Mouse (Mus musculus) lung, embryonic 15.5 days (tissue): ENCODE results near the gene Anpep. TPM values are rescaled to one million over a fixed set of nuclear protein-coding genes. Genes with fewer than 3 reads are reported as not detected.

Experiments used
- ATAC-seq: fragments of 200-750 bp; cut with Nextera tagmentation; 2 replicates; pipeline ENCODE4 v1.8.0; 2017; ENCODE audit warnings: moderate number of reproducible peaks, borderline replicate concordance; ENCODE audit not compliant: low FRiP score, low TSS enrichment; ENCODE audit errors: extremely low read depth
- H3K27ac ChIP-seq: fragments of 300-500 bp; sonication (generic); 2 replicates; pipeline ENCODE4 v1.5.1; 2015; ENCODE audit warnings: moderate library complexity, mild to moderate bottlenecking, inconsistent platforms
- H3K27me3 ChIP-seq: fragments of 300-500 bp; sonication (generic); 2 replicates; pipeline ENCODE4 v1.6.1; 2015; ENCODE audit warnings: inconsistent platforms
- H3K36me3 ChIP-seq: fragments of 300-500 bp; sonication (generic); 2 replicates; pipeline ENCODE4 v1.6.1; 2015; ENCODE audit warnings: inconsistent platforms
- H3K4me1 ChIP-seq: fragments of 300-500 bp; sonication (generic); 2 replicates; pipeline ENCODE4 v1.6.1; 2015; ENCODE audit warnings: inconsistent platforms
- H3K4me2 ChIP-seq: fragments of 300-500 bp; sonication (generic); 2 replicates; pipeline ENCODE4 v1.6.1; 2015; ENCODE audit warnings: inconsistent platforms, mild to moderate bottlenecking, moderate library complexity
- H3K4me3 ChIP-seq: fragments of 300-500 bp; sonication (generic); 2 replicates; pipeline ENCODE4 v1.5.1; 2015; ENCODE audit warnings: mild to moderate bottlenecking, inconsistent platforms
- H3K9ac ChIP-seq: fragments of 300-500 bp; sonication (generic); 2 replicates; pipeline ENCODE4 v1.6.1; 2015; ENCODE audit warnings: inconsistent platforms
- H3K9me3 ChIP-seq: fragments of 300-500 bp; sonication (generic); 2 replicates; pipeline ENCODE4 v1.6.1; 2016; ENCODE audit warnings: inconsistent platforms
- WGBS: fragments of 180-500 bp; shearing (Covaris S2); methylation state at CpG from one replicate; pipeline ENCODE4 v1.1.7; 2015; 5-methylcytosine and 5-hydroxymethylcytosine counted together
- polyA plus RNA-seq: library from polyadenylated mRNA; unstranded; fragments of >200 nt; fragmentation: Nextera tagmentation; extraction: Ambion mirVana; gene quantifications from 2 replicates; pipeline ENCODE4 v1.2.1, GENCODE M21; 2015

Gene Anpep
- polyA plus RNA-seq, 1 experiment from 2014 or later, result 5.4 TPM

DNA sequence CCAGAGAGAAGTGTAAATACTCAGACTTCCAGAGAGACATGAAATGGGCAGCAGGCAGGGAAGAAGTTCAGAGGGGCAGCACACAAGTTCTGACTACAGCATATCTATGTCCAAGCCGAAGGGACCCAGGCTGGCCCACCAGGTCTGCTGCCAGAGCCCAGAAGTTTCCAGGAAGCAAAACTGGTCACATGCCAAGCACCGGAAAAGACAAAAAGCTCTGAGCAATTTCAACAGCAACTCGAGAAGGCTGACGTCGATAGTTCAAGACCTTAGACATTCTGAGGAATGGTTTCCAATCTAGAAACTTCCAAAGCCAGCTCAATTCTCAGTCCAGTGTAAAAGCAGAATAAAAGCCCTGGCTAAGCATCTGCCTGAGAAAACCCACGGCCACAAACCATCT is 29.3 kb downstream of the Anpep start:
- Histone ChIP-seq H3K27me3 (no peaks in the 10 kb centered on the region), H3K36me3 (no peaks in the 10 kb centered on the region), H3K9me3 (no peaks in the 10 kb centered on the region), H3K4me2 (no peak overlapping the region), H3K4me1 (peaks cover 9% of the 10 kb centered on the region; the same call in 1 of the 2 replicates), H3K27ac (peak overlapping the region; percentile 20), H3K9ac (no peak overlapping the region), H3K4me3 (no peak overlapping the region)
- 32% methylated on average over 6 of the region's 6 CpGs for WGBS
- ATAC-seq, result no peak

DNA sequence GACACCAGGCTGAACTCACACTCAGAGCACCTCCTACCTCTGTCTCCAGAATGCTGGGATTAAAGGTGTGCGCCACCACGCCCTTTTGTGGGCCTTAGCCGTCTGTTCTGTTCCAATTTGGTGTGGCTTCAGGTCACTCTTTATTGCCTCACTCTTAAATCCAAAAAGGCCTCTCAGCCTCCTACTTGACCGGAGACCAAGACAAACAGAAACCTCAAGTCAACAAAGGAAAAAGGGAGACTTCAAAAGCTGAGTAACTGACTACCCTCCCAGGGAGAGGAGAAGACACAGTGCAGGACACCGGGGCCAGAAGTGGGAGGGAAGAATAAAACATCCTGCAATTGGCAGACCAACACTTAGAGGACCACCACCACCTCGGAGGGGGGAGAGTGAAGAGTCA is 29.7 kb downstream of the Anpep start:
- Histone ChIP-seq H3K27ac (peak overlapping the region; percentile 20), H3K9ac (no peak overlapping the region), H3K9me3 (no peaks in the 10 kb centered on the region), H3K4me2 (no peak overlapping the region), H3K4me1 (peaks cover 9% of the 10 kb centered on the region; the same call in 1 of the 2 replicates), H3K4me3 (no peak overlapping the region), H3K27me3 (no peaks in the 10 kb centered on the region), H3K36me3 (no peaks in the 10 kb centered on the region)
- ATAC-seq, result no peak
- WGBS, result 41% methylated on average over 6 of the region's 6 CpGs

GRCm38 (mm10) chr7:79828341-79828740 is 32.5 kb downstream of the Anpep start:
- H3K4me3 ChIP-seq, result no peak overlapping the region
- H3K9ac ChIP-seq, result no peak overlapping the region
- WGBS, result 68% methylated on average over 3 of the region's 3 CpGs
- no peak for ATAC-seq
- no peak overlapping the region for H3K27ac ChIP-seq
- no peaks in the 10 kb centered on the region for H3K36me3 ChIP-seq
- no peaks in the 10 kb centered on the region for H3K9me3 ChIP-seq
- no peak overlapping the region for H3K4me2 ChIP-seq
- no peaks in the 10 kb centered on the region for H3K27me3 ChIP-seq
- peaks cover 9% of the 10 kb centered on the region; the same call in 1 of the 2 replicates for H3K4me1 ChIP-seq

DNA sequence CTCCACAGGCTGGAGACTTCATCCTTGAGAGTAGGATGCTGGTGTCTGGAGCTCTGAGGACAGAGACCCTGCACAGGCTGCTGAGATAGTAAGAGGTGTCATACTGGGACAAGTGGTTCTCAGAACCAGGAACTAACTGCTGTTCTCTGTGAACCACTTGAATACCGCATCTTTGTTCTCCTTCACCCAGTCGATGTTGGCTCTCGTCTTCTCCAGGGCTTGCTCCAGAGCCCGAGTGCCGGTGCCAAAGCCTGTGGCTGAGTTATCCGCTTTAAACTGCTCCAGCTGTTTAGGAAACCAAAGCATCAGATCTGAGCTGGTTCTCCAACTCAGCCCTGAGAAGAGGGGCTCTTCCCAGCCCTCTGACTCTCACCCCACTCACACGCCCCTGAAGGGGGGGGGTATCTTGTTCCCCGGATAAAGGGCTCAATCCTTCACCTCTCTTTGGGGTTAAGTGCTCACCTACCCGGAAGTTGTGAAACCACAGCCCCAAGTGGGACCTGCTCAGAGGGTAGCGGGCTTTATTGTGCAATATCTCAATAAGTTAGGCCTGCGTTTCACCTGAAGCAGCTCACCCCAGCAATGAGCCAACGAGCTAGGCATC is 38.7 kb downstream of the Anpep start:
- ATAC-seq, result no peak
- H3K4me1 ChIP-seq, result 0 out of 2 replicates have a peak, but pooled peaks cover 8% of the 10 kb centered on the region
- no peak overlapping the region for H3K4me3 ChIP-seq
- H3K27me3 ChIP-seq, result no peaks in the 10 kb centered on the region; the same call in 1 of the 2 replicates
- H3K9ac ChIP-seq, result no peak overlapping the region
- no peak overlapping the region for H3K4me2 ChIP-seq
- no peaks in the 10 kb centered on the region for H3K36me3 ChIP-seq
- no peaks in the 10 kb centered on the region for H3K9me3 ChIP-seq
- WGBS, result 61% methylated on average over 12 of the region's 12 CpGs
- H3K27ac ChIP-seq, result no peak overlapping the region

GRCm38 (mm10) chr7:79819996-79820395 is 40.9 kb downstream of the Anpep start:
- Histone ChIP-seq H3K4me2 (no peak overlapping the region), H3K9me3 (no peaks in the 10 kb centered on the region), H3K36me3 (no peaks in the 10 kb centered on the region), H3K9ac (no peak overlapping the region), H3K4me3 (no peak overlapping the region), H3K27me3 (no peaks in the 10 kb centered on the region; the same call in 1 of the 2 replicates), H3K27ac (no peak overlapping the region), H3K4me1 (0 out of 2 replicates have a peak, but pooled peaks cover 8% of the 10 kb centered on the region)
- WGBS, result 49% methylated on average over 11 of the region's 11 CpGs
- no peak for ATAC-seq

- H3K27ac ChIP-seq, result no peak overlapping the region
- H3K36me3 ChIP-seq, result no peaks in the 10 kb centered on the region
- 15% methylated on average over 4 of the region's 4 CpGs for whole genome bisulfite sequencing
- no peak overlapping the region for H3K4me3 ChIP-seq
- H3K4me1 ChIP-seq, result 0 out of 2 replicates have a peak, but pooled peaks cover 8% of the 10 kb centered on the region
- no peaks in the 10 kb centered on the region; the same call in 1 of the 2 replicates for H3K27me3 ChIP-seq
- H3K9ac ChIP-seq, result no peak overlapping the region
- ATAC-seq, result no peak
- no peaks in the 10 kb centered on the region for H3K9me3 ChIP-seq
- H3K4me2 ChIP-seq, result no peak overlapping the region
These were observed 41.3 kb downstream of the Anpep start for GRCm38 (mm10) chr7:79819515-79819914.

DNA sequence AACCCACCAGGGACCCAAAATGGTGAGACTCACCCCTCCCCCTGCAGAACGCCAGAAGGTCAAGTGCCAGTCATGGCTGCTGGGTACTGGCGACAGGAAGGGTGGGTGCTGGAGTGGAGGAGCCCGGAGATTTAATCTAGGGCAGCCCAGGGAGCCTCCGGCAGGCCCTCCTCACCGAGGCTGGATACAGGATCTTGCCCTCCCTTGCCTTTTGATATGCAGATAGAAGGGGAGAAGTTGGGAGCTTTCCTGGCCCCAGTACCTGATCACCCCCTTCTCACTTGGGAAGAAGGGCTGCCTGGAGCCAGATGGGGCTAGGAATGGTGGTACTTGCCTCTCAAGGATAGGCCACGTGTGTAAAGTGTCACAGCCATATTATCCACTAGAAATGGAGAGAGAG is 42.5 kb downstream of the Anpep start:
- no peak overlapping the region for H3K4me2 ChIP-seq
- no peaks in the 10 kb centered on the region; the same call in 1 of the 2 replicates for H3K27me3 ChIP-seq
- 11% methylated on average over 6 of the region's 6 CpGs for WGBS
- no peak overlapping the region for H3K9ac ChIP-seq
- no peaks in the 10 kb centered on the region for H3K9me3 ChIP-seq
- H3K4me1 ChIP-seq, result 0 out of 2 replicates have a peak, but pooled peaks cover 8% of the 10 kb centered on the region
- no peak overlapping the region for H3K27ac ChIP-seq
- no peak overlapping the region for H3K4me3 ChIP-seq
- no peaks in the 10 kb centered on the region for H3K36me3 ChIP-seq
- ATAC-seq, result no peak

DNA sequence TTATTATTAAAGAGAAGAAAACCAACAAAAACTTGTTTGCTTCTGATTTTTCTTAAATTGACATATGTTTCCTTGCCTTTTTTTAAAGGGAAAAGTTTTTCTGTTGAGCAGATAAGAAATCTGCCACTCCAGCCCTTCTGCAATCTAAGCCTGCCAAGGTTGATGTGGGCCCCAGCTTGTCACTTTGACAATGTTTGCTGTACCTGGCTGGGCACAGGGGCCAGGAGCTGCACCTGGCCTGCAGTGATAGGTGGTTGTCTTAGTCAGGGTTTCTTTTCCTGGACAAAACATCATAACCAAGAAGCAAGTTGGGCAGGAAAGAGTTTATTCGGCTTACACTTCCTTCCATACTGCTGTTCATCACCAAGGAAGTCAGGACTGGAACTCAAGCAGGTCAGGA is 47.5 kb downstream of the Anpep start:
- Histone ChIP-seq H3K9me3 (no peaks in the 10 kb centered on the region), H3K9ac (no peak overlapping the region), H3K4me1 (peaks cover 9% of the 10 kb centered on the region), H3K36me3 (no peaks in the 10 kb centered on the region), H3K27ac (no peak overlapping the region), H3K27me3 (peaks cover 34% of the 10 kb centered on the region), H3K4me3 (no peak overlapping the region), H3K4me2 (no peak overlapping the region)
- 56% methylated on average over 1 of the region's 1 CpGs for WGBS
- ATAC-seq, result no peak

DNA sequence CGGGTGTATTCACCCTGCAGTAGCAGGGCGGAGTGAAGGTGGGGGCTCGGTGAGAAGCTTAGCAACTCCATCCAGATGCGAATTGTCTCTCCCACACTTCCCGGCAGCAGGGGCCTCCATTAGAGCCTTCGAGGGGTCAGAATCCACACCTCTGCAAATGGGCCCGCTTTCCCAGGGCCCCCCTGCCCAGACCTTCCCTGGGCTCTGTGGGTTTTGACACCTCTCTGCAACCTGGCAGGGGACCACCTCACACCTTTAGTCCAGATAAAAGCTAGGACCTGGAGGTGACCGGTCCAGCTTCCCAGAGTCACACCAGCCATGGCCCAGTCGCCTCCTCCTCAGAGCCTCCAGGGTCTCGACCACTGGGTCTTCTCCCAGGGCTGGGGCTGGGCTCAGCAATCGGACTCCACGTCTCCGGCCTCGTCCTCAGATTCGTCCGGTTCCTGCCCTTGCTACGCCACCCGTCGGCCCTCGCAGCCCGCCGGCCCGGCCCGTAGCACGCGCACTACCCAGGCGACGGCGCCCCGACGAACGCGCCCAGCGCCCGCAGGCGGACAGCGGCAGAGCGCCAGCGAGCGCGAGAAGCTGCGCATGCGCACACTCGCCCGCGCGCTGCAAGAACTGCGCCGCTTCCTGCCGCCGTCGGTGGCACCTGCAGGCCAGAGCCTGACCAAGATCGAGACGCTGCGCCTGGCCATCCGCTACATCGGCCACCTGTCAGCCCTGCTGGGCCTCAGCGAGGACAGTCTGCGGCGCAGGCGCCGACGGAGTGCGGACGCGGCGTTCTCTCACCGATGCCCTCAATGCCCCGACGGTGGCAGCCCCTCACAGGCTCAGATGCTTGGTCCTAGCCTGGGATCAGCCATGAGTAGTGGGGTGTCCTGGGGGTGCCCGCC is 50.0 kb downstream of the Anpep start, which contains the start of gene Mesp2:
Gene Mesp2, plus strand, starts transcription at position 117 of the 896 bp plus-strand sequence.
- Histone ChIP-seq H3K27me3 (peaks cover 34% of the 10 kb centered on the region), H3K36me3 (no peaks in the 10 kb centered on the region), H3K9me3 (no peaks in the 10 kb centered on the region), H3K4me1 (peaks cover 9% of the 10 kb centered on the region), H3K4me3 (peak within 1 kb of the TSS; percentile 27), H3K4me2 (peak within 1 kb of the TSS; percentile 64), H3K9ac (peak within 1 kb of the TSS; percentile 21; the same call in 1 of the 2 replicates), H3K27ac (no peak within 1 kb of the TSS)
- peak; percentile 55; the same call in 1 of the 2 replicates for ATAC-seq
- 8% methylated on average over 71 of the region's 71 CpGs for WGBS

DNA sequence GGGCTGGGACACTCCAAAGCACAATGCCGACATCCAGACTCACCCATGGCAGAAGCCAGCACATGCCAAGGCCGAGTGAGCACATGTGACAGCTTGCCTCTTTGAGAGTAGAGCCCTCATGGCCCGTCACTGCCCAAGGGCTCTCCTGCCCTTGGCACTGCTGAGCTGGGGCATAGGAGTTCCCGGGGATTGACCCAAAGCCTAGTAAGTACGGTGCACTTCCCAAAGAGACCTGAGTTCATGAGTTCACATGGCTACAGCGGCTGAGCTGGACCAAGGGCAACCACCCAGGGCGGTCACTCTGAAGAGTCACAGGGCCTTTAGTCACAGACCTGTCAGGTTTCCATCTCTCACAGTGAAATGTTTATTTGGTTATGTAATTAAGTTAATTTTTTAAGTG is 52.3 kb downstream of the Anpep start:
- no peak overlapping the region for H3K4me2 ChIP-seq
- no peaks in the 10 kb centered on the region for H3K36me3 ChIP-seq
- ATAC-seq, result no peak
- no peak overlapping the region for H3K27ac ChIP-seq
- peaks cover 15% of the 10 kb centered on the region for H3K4me1 ChIP-seq
- H3K27me3 ChIP-seq, result peaks cover 34% of the 10 kb centered on the region
- no peak overlapping the region for H3K9ac ChIP-seq
- H3K4me3 ChIP-seq, result no peak overlapping the region
- 71% methylated on average over 7 of the region's 7 CpGs for WGBS
- H3K9me3 ChIP-seq, result no peaks in the 10 kb centered on the region

DNA sequence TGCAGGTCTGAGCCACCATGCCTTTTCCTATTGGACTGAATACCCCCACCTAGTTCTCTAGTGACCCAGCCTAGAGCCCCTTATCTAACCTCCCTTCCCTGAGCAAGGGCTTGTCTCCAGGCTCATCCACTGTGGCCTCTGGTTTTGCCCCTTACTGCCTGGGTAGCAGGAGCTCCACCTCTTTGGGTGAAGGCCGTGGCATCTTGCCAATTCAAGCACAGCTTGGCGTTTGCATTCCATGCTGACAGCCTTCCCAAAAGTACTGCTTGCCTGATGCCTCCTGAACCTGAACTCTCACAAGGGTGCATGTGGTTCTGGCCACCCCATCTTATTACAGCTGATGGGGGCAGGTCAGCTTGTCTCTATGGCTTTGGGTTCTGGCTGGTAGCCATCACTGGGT is 57.0 kb downstream of the Anpep start:
- peaks cover 6% of the 10 kb centered on the region; the same call in 1 of the 2 replicates for H3K4me1 ChIP-seq
- ATAC-seq, result no peak
- 22% methylated on average over 2 of the region's 2 CpGs for WGBS
- no peaks in the 10 kb centered on the region for H3K9me3 ChIP-seq
- H3K36me3 ChIP-seq, result no peaks in the 10 kb centered on the region
- no peak overlapping the region for H3K9ac ChIP-seq
- no peak overlapping the region for H3K27ac ChIP-seq
- H3K4me3 ChIP-seq, result no peak overlapping the region
- H3K4me2 ChIP-seq, result no peak overlapping the region
- H3K27me3 ChIP-seq, result no peaks in the 10 kb centered on the region; the same call in 1 of the 2 replicates

GRCm38 (mm10) chr7:79802037-79802436 is 58.8 kb downstream of the Anpep start:
- H3K4me1 ChIP-seq, result peaks cover 6% of the 10 kb centered on the region; the same call in 1 of the 2 replicates
- no peaks in the 10 kb centered on the region for H3K36me3 ChIP-seq
- peaks cover 6% of the 10 kb centered on the region for H3K27me3 ChIP-seq
- ATAC-seq, result no peak
- 41% methylated on average over 5 of the region's 5 CpGs for WGBS
- no peak overlapping the region for H3K4me3 ChIP-seq
- no peak overlapping the region for H3K27ac ChIP-seq
- H3K4me2 ChIP-seq, result no peak overlapping the region
- H3K9ac ChIP-seq, result no peak overlapping the region
- no peaks in the 10 kb centered on the region for H3K9me3 ChIP-seq
